Mouse (Mus musculus) forebrain, embryonic 14.5 days (tissue): ENCODE data around the gene Kalrn. TPM values are rescaled to one million over a fixed set of nuclear protein-coding genes. Genes with fewer than 3 reads are reported as not detected.

Experiments used
- ATAC-seq: fragments of 200-750 bp; cut with Nextera tagmentation; 2 replicates; pipeline ENCODE4 v1.8.0; 2017; ENCODE audit warnings: mild to moderate bottlenecking, moderate library complexity
- DNase-seq: peaks from one replicate; pipeline ENCODE4 v3.0.0-alpha.2; 2015; ENCODE audit warnings: low spot score
- H3K27ac ChIP-seq: fragments of 300-500 bp; sonication (generic); 2 replicates; pipeline ENCODE4 v1.5.1; 2014; ENCODE audit warnings: low read depth, mild to moderate bottlenecking, control low read depth, low read length, moderate library complexity
- H3K27me3 ChIP-seq: fragments of 300-500 bp; sonication (generic); replicated peaks from 2 replicates; pipeline ENCODE4 v1.6.1; 2014; ENCODE audit warnings: low read length, control low read depth, mixed read lengths; ENCODE audit not compliant: control insufficient read depth, insufficient read depth
- H3K36me3 ChIP-seq: fragments of 300-500 bp; sonication (generic); 2 replicates; pipeline ENCODE4 v1.6.1; 2014; ENCODE audit warnings: low read length, control low read depth; ENCODE audit not compliant: control insufficient read depth, insufficient read depth
- H3K4me1 ChIP-seq: fragments of 300-500 bp; sonication (generic); 2 replicates; pipeline ENCODE4 v1.6.1; 2014; ENCODE audit warnings: antibody characterized with exemption, low read length, control low read depth; ENCODE audit not compliant: control insufficient read depth, insufficient read depth
- H3K4me2 ChIP-seq: fragments of 300-500 bp; sonication (generic); 2 replicates; pipeline ENCODE4 v1.6.1; 2014; ENCODE audit warnings: mild to moderate bottlenecking, control low read depth, low read length
- H3K4me3 ChIP-seq: fragments of 300-500 bp; sonication (generic); 2 replicates; pipeline ENCODE4 v1.5.1; 2014; ENCODE audit warnings: low read depth, low read length, control low read depth
- H3K9ac ChIP-seq: fragments of 300-500 bp; sonication (generic); 2 replicates; pipeline ENCODE4 v1.6.1; 2014; ENCODE audit warnings: mild to moderate bottlenecking, low read length, control low read depth, moderate library complexity
- H3K9me3 ChIP-seq: fragments of 300-500 bp; sonication (generic); replicated peaks from 2 replicates; pipeline ENCODE4 v1.6.1; 2016; ENCODE audit warnings: low read length, control low read depth, mixed read lengths; ENCODE audit not compliant: control insufficient read depth
- WGBS: fragments of 180-500 bp; shearing (Covaris S2); extraction: QIAGEN DNeasy Blood & Tissue Kit; methylation state at CpG from one replicate; pipeline ENCODE4 v1.1.7; 2014; 5-methylcytosine and 5-hydroxymethylcytosine counted together
- polyA plus RNA-seq: library from polyadenylated mRNA; unstranded; fragments of >200 nt; fragmentation: Nextera tagmentation; extraction: Ambion mirVana; gene quantifications from 2 replicates; pipeline ENCODE4 v1.2.1, GENCODE M21; 2014

Kalrn gene
- polyA plus RNA-seq, 1 experiment from 2014 or later: 19.7 TPM

DNA sequence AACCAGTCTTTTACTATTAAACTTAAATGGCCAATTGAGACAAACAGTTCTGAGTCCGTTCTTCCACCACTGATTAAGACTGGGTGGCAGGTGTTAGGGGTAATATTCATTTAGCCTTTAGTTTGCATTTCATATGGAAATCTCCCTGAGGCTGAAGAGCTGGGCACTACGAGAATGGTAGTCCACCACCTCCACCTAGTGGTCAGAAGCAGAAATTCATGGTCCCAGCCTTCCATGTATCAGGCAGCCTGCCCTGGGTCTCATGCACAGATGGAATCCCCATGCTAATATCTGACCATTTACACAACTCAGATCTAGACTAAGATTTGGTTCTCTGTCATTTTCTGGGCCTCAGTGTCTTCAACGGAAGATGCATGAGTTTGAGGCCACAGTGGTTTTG lies 458.7 kb downstream of the Kalrn start:
- DNase-seq (peak; percentile 92), ATAC-seq (peak; percentile 87)
- Histone ChIP-seq H3K9me3 (no peaks in the 10 kb centered on the region), H3K27ac (no peak overlapping the region), H3K27me3 (no peaks in the 10 kb centered on the region), H3K4me3 (no peak overlapping the region), H3K9ac (no peak overlapping the region), H3K4me2 (no peak overlapping the region), H3K36me3 (peaks cover 28% of the 10 kb centered on the region), H3K4me1 (no peaks in the 10 kb centered on the region)
- WGBS: 3% methylated on average over 3 of the region's 3 CpGs

DNA sequence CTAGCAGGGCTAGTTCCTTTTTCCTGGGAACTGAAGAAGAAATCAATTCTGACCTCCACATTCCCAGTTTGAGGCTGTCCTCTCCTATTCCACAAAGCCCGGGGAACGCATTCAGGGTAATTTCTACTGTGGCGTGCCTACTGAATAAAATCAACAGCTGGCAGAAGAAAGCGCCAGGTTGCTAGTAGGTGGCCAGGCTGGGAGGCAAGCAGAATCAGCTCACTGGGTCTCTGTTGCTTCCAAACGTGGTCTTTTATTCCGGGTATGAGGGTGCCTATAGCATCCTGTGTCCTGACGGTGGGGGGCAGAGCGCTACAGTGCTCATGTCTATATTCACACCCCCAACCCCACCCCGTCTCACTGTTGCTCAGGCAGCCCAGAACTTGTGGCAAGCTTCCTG lies 460.2 kb downstream of the Kalrn start:
- H3K4me2 ChIP-seq: no peak overlapping the region
- H3K4me3 ChIP-seq: no peak overlapping the region
- H3K27me3 ChIP-seq: no peaks in the 10 kb centered on the region
- 83% methylated on average over 9 of the region's 9 CpGs for whole genome bisulfite sequencing
- no peak overlapping the region for H3K9ac ChIP-seq
- no peak overlapping the region for H3K27ac ChIP-seq
- peaks cover 28% of the 10 kb centered on the region for H3K36me3 ChIP-seq
- ATAC-seq: no peak
- H3K9me3 ChIP-seq: no peaks in the 10 kb centered on the region
- no peaks in the 10 kb centered on the region for H3K4me1 ChIP-seq
- DNase-seq: no peak

- WGBS: 27% methylated on average over 5 of the region's 5 CpGs
- ATAC-seq (no peak), DNase-seq (no peak)
- H3K4me3 ChIP-seq: no peak overlapping the region
- no peaks in the 10 kb centered on the region for H3K9me3 ChIP-seq
- H3K4me1 ChIP-seq: no peaks in the 10 kb centered on the region
- H3K27me3 ChIP-seq: no peaks in the 10 kb centered on the region
- no peak overlapping the region for H3K27ac ChIP-seq
- peaks cover 24% of the 10 kb centered on the region for H3K36me3 ChIP-seq
- H3K4me2 ChIP-seq: no peak overlapping the region
- H3K9ac ChIP-seq: no peak overlapping the region
These were observed 460.8 kb downstream of the Kalrn start for GRCm38 (mm10) chr16:34112490-34112889.

DNA sequence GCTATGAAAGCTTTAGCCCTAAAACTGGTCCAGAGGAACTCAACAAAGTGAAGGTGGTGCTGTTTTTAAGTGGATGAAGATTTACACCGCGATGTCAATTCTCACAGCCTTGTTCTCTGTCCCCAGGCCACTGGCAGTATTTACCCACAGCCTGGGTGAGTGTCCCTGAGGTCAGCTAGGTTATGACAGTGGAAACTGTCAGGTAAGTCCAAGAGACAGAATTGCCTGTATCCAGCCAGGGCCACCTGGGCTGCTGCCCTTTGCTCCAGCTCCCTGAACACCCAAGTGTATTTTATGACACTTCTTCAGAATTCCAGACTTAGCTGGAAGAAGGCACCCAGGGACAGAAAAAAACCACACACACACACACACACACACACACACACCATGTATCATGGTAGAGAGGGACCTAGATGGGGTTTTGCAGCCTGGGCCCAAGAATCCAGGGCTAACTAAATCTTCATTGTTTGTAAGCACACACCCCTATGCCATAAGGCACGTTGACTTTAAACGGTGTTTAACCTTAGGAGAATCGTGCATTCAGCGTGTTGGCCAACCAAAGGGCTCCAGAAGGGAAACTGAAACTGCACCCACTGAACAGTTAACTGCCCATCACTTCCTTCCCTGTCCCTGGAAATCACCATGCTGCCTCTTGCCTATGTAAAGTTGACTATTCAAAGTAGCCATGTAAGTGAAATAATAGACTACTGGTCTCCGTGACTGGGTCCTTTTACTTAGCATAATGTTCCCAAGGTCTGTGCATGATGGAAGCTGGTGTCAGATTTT lies 462.3 kb downstream of the Kalrn start:
- WGBS: 89% methylated on average over 7 of the region's 7 CpGs
- no peak for ATAC-seq
- no peak overlapping the region for H3K9ac ChIP-seq

GRCm38 (mm10) chr16:34104427-34104826 lies 468.9 kb downstream of the Kalrn start:
- H3K4me1 ChIP-seq: no peaks in the 10 kb centered on the region
- H3K27me3 ChIP-seq: no peaks in the 10 kb centered on the region
- no peaks in the 10 kb centered on the region for H3K9me3 ChIP-seq
- H3K9ac ChIP-seq: no peak overlapping the region
- H3K4me2 ChIP-seq: no peak overlapping the region
- peaks cover 4% of the 10 kb centered on the region; the same call in 1 of the 2 replicates for H3K36me3 ChIP-seq
- 89% methylated on average over 6 of the region's 6 CpGs for WGBS
- no peak for ATAC-seq
- H3K27ac ChIP-seq: no peak overlapping the region
- DNase-seq: no peak
- H3K4me3 ChIP-seq: no peak overlapping the region

More for the DNA sequence above, 462.3 kb downstream of the Kalrn start:
- Histone ChIP-seq H3K9me3 (no peaks in the 10 kb centered on the region), H3K4me1 (no peaks in the 10 kb centered on the region), H3K4me2 (no peak overlapping the region), H3K36me3 (peaks cover 22% of the 10 kb centered on the region), H3K27ac (no peak overlapping the region), H3K4me3 (no peak overlapping the region), H3K27me3 (no peaks in the 10 kb centered on the region)
- DNase-seq: no peak

- Histone ChIP-seq H3K4me1 (no peaks in the 10 kb centered on the region), H3K9ac (no peak overlapping the region), H3K36me3 (peaks cover 4% of the 10 kb centered on the region; the same call in 1 of the 2 replicates), H3K9me3 (no peaks in the 10 kb centered on the region), H3K27me3 (no peaks in the 10 kb centered on the region), H3K4me2 (no peak overlapping the region), H3K27ac (no peak overlapping the region), H3K4me3 (no peak overlapping the region)
- WGBS: 74% methylated on average over 5 of the region's 5 CpGs
- ATAC-seq (no peak), DNase-seq (no peak)
These were observed 470.6 kb downstream of the Kalrn start for GRCm38 (mm10) chr16:34102742-34103141.

GRCm38 (mm10) chr16:34099795-34100194 lies 473.5 kb downstream of the Kalrn start:
- Histone ChIP-seq H3K9ac (no peak overlapping the region), H3K4me1 (peaks cover 11% of the 10 kb centered on the region), H3K4me2 (no peak overlapping the region), H3K36me3 (peaks cover 4% of the 10 kb centered on the region; the same call in 1 of the 2 replicates), H3K27ac (no peak overlapping the region), H3K9me3 (no peaks in the 10 kb centered on the region), H3K27me3 (peaks cover 8% of the 10 kb centered on the region; the same call in 1 of the 2 replicates), H3K4me3 (no peak overlapping the region)
- ATAC-seq: no peak
- WGBS: 76% methylated on average over 3 of the region's 3 CpGs
- DNase-seq: no peak

DNA sequence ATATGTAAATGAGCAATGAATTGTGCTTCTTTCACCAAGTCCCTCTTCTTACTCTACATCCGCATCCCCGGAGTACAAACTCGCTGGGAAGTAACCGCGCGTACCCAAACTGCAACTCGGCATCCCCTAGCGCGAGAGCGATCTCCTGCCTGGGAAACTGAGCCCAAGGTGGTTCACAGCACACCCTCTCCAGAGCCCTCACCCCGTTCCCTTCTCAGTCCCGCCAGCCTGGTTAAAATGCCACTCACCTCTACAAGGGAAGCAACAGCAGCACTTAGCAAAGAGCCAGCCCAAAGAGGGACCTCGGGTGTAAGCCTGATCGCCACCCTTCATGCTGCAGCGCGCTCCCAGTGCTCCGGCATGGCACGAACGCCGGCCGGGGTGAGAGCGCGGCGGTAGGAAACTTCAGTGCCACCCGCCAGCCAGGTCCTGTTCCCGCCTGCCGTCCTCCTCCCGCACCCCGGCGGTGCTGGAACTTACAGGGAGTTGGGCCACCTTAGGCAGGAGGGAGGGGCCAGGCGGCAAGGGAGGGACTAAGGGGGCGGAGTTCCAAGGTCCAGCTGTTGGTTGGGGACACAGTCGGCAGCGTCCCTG lies 477.7 kb downstream of the Kalrn start:
- Histone ChIP-seq H3K4me1 (peaks cover 26% of the 10 kb centered on the region), H3K27me3 (peaks cover 11% of the 10 kb centered on the region; the same call in 1 of the 2 replicates), H3K9ac (peak overlapping the region; percentile 45), H3K27ac (peak overlapping the region; percentile 35; the same call in 1 of the 2 replicates), H3K9me3 (no peaks in the 10 kb centered on the region), H3K4me3 (peak overlapping the region; percentile 31), H3K36me3 (0 out of 2 replicates have a peak, but pooled peaks cover 5% of the 10 kb centered on the region), H3K4me2 (peak overlapping the region; percentile 64)
- peak; percentile 44 for DNase-seq
- peak; percentile 40 for ATAC-seq
- under 1% methylated on average over 34 of the region's 34 CpGs for WGBS

- Histone ChIP-seq H3K4me2 (peak overlapping the region; percentile 64), H3K9ac (peak overlapping the region; percentile 57; the same call in 1 of the 2 replicates), H3K27me3 (peaks cover 11% of the 10 kb centered on the region; the same call in 1 of the 2 replicates), H3K36me3 (0 out of 2 replicates have a peak, but pooled peaks cover 5% of the 10 kb centered on the region), H3K27ac (peak overlapping the region; percentile 62; the same call in 1 of the 2 replicates), H3K4me3 (peak overlapping the region; percentile 31), H3K9me3 (no peaks in the 10 kb centered on the region), H3K4me1 (peaks cover 26% of the 10 kb centered on the region)
- WGBS: 0% methylated on average over 3 of the region's 3 CpGs
- peak; percentile 78 for DNase-seq
- ATAC-seq: peak; percentile 69
These were observed 478.3 kb downstream of the Kalrn start for GRCm38 (mm10) chr16:34095093-34095465.
